In the genomic region with DNA sequence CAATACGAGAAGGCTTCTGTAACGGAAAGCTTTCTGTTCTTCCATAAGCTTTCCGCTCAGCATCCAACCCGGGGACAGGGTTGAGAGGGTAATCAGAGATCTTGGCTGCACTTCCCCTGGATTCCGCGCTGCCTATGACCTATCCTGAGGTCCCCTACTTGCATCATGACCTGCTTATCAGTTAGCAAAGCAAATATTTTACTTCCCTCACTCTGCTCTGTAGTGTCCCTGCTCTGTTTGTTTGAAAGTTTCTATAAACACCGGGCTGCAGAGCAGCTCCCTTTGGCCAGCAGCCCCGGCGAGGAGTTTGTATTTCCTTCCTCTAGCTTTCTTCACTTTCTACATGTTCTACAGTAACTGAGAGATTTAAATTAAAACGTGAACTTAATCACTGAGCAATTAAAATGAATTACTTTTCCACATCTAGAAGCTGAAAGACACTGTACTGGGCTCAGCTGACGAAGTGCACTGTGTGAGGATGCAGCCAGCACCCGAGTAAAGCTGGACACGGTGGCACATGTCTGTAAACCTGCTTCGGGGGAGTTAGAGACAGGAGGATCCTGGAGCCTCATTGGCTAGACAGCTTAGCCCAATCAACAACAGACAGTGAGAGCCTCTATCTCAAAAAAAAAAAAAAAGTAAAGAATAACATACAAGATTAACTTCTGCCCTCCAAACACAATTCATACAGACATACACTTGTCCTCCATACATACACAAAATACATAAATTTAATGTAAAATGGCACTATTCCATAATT, we compare ENCODE assay signal across 12 mouse cellular contexts. TPM values are rescaled to one million over a fixed set of nuclear protein-coding genes. Genes with fewer than 3 reads are reported as not detected.
DNase-seq lines count a peak whose midpoint lies in the region; ATAC-seq lines count a peak whose summit lies in the region.
"Had no signal": no experiment of that assay in that cellular context is flagged by ENCODE, and none has a peak within 500 bp of the region (broad histone marks: within the 10 kb centered on the region; RNA-seq: fewer than 3 reads in every experiment).

No protein-coding gene starts in this region.

- no peaks in the 10 kb centered on the region for H3K36me3 ChIP-seq in heart, embryonic 13.5 days
- no peaks in the 10 kb centered on the region for H3K36me3 ChIP-seq in liver, embryonic 12.5 days
- H3K36me3 ChIP-seq: forebrain, embryonic 15.5 days; limb, embryonic 10.5 days had no signal

- 0 out of 2 replicates have a peak overlapping the region, but pooled peaks have one; percentile 14 for H3K9ac ChIP-seq in heart, embryonic 13.5 days
- no peak overlapping the region for H3K9ac ChIP-seq in liver, embryonic 12.5 days
- H3K9ac ChIP-seq: forebrain, embryonic 15.5 days had no signal

- peak; percentile 19 to 29 for DNase-seq in heart, adult 9 months (ENCODE audit: low spot score in 2 of 2)
- no peak for DNase-seq in heart, adult 8-10 months (ENCODE audit: low spot score)
- peak; percentile 81 for DNase-seq in lung, postnatal 36 days
- no peak for DNase-seq in cerebellum, adult 9-10 months
- DNase-seq: right cerebral cortex, adult 18-20 months had no signal

- no peaks in the 10 kb centered on the region for H3K9me3 ChIP-seq in heart, embryonic 13.5 days
- H3K9me3 ChIP-seq in liver, embryonic 12.5 days (replicated peaks): no peaks in the 10 kb centered on the region
- H3K9me3 ChIP-seq: forebrain, embryonic 15.5 days; limb, embryonic 10.5 days had no signal

- no peaks in the 10 kb centered on the region for H3K27me3 ChIP-seq in heart, embryonic 13.5 days (replicated peaks)
- H3K27me3 ChIP-seq in liver, embryonic 12.5 days (replicated peaks): no peaks in the 10 kb centered on the region
- H3K27me3 ChIP-seq: forebrain, embryonic 15.5 days; Patski had no signal

- H3K4me3 ChIP-seq in heart, embryonic 13.5 days: no peak overlapping the region
- H3K4me3 ChIP-seq in liver, embryonic 12.5 days: no peak overlapping the region
- H3K4me3 ChIP-seq: forebrain, embryonic 15.5 days; limb, embryonic 10.5 days had no signal

- peak overlapping the region; percentile 43 for H3K4me2 ChIP-seq in heart, embryonic 13.5 days
- peak overlapping the region; percentile 7; the same call in 1 of the 2 replicates for H3K4me2 ChIP-seq in liver, embryonic 12.5 days
- H3K4me2 ChIP-seq: forebrain, embryonic 15.5 days had no signal

- 24% methylated on average over 14 of the region's 14 CpGs for WGBS in heart, embryonic 13.5 days
- WGBS in liver, embryonic 12.5 days (ENCODE audit: insufficient replicate concordance): 42% methylated on average over 14 of the region's 14 CpGs

- no peak; the same call in 1 of the 2 replicates for ATAC-seq in heart, embryonic 13.5 days (ENCODE audit: extremely low read depth, insufficient number of reproducible peaks, low FRiP score, low TSS enrichment)
- peak; percentile 81 for ATAC-seq in liver, embryonic 12.5 days
- ATAC-seq in cerebellum, adult (ENCODE audit: insufficient number of reproducible peaks, low FRiP score, low TSS enrichment): no peak
- no peak for ATAC-seq in erythroblast, adult 5-6 weeks (replicated peaks; ENCODE audit: low FRiP score, poor library complexity, severe bottlenecking)
- ATAC-seq: forebrain, embryonic 15.5 days; Patski had no signal

- H3K27ac ChIP-seq in heart, embryonic 13.5 days (replicated peaks): peak overlapping the region; percentile 57
- no peak overlapping the region for H3K27ac ChIP-seq in liver, embryonic 12.5 days
- H3K27ac ChIP-seq: forebrain, embryonic 15.5 days; limb, embryonic 10.5 days had no signal

- peaks cover 25% of the 10 kb centered on the region for H3K4me1 ChIP-seq in heart, embryonic 13.5 days
- H3K4me1 ChIP-seq in liver, embryonic 12.5 days: peaks cover 7% of the 10 kb centered on the region; the same call in 1 of the 2 replicates

RNA-seq across cellular contexts. Expression of a gene that starts 43.7 kb away (rescaled TPM):
- 1 to 10 TPM; 3.7 to 4.8 (median 4.2) TPM for total RNA-seq in heart, adult 8-10 months (2022)
- polyA plus RNA-seq in heart, embryonic 13.5 days (2015; fragmentation: Nextera tagmentation; extraction: Ambion mirVana): 8.3 and 10.0 TPM in 2 replicates
- 3.3 and 3.7 TPM in 2 replicates for polyA plus RNA-seq in liver, embryonic 12.5 days (2016; fragmentation: Nextera tagmentation; extraction: Ambion mirVana)
- total RNA-seq in erythroblast, adult 5-6 weeks (2015; ENCODE audit: low replicate concordance): not detected in 2 replicates
- not detected in 2 replicates for total RNA-seq in erythroblast, adult 5-6 weeks (2017; ENCODE audit: low replicate concordance)

Comparison
In these comparisons a context has a peak if more than half of its experiments do, and no peak if none do; other contexts are left out.
1. DNase-seq: peak in heart, adult 9 months (2 of 2) and lung, postnatal 36 days (single experiment); none in heart, adult 8-10 months (single experiment) and cerebellum, adult 9-10 months (single experiment).
2. RNA of a gene that starts 43.7 kb away (total RNA-seq): 3.7 to 4.8 TPM in heart, adult 8-10 months; not detected in erythroblast, adult 5-6 weeks; every median in the first group is over 4 times any median in the second.